Mouse (Mus musculus): ENCODE measurements around the gene Art3. TPM values are rescaled to one million over a fixed set of nuclear protein-coding genes. Genes with fewer than 3 reads are reported as not detected.
A peak's percentile ranks its signal among the peaks of the same experiment; 100 is the strongest.
"Not testable (repeated sequence)": the region's sequence is repeated elsewhere in the genome, so short reads cannot be mapped to it uniquely, and the experiment has no call there.

The Art3 gene
- total RNA-seq, 2 experiments from 2014 or later = 4.8 TPM; not detected in 1

DNA sequence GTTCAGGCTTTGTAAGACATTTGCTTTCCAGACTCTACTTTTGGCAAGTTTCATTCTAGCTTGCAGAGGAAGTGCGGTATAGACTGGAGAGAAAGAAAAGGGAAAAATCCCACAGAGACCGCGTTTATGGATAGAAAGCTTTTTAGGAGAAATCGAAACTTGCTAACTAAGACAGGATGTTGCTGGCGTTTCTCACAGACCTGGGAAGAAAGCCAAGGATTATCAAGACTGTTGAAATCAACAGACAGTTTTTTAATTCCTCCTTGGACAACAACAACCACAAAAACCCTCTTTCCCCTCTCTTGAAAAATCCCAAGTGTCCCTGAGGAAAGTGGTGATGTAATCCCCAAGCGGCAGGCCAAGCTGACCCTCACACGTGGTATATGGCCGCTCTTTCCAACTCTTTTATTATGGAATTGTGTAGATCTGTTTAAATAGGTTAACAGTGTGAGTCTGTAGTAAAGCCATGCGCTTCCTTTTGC lies 773 bp downstream of the Art3 start:
- peak; percentile 57 for ATAC-seq (replicated peaks; ENCODE audit: poor library complexity, severe bottlenecking)

DNA sequence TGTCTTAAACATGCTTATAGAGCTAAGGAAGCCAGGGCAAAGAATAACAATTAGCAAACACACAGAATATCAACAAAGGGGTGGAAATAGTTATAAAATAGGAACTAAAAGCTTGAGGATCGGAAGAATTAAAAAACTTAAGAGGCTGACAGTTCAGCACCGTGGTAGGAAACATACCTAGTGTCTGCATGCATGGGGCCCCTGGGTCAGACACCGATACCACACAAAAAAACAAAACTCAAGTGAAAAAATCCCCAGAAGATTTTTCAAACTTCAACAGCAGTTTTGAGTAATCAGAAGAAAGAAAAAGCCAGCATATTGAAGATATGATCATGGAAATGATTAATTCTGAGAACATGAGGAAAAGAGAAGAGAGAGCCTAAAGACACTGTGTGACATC lies 5.1 kb downstream of the Art3 start:
- ATAC-seq (replicated peaks; ENCODE audit: poor library complexity, severe bottlenecking) = no peak

DNA sequence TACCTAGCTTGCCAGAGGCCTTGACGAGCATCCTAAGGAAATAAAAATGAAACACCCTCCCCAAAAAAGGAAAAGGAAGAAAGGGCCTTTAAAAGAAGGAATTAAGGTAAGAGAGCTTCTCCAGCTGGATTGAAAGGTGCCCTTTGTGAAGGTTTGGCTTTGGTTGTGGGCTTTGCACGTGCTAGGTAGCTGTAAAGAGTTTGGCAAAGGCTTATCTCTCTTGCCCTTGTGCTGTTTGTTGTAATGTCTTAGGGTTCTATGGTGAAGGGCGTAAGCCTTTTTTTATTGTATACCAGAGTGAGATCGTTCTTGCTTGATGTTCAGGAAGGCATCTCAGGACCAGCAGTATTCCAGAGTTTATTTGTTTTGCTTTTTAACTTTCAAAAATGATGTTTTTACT lies 9.0 kb downstream of the Art3 start:
- no peak for ATAC-seq (replicated peaks; ENCODE audit: poor library complexity, severe bottlenecking)

DNA sequence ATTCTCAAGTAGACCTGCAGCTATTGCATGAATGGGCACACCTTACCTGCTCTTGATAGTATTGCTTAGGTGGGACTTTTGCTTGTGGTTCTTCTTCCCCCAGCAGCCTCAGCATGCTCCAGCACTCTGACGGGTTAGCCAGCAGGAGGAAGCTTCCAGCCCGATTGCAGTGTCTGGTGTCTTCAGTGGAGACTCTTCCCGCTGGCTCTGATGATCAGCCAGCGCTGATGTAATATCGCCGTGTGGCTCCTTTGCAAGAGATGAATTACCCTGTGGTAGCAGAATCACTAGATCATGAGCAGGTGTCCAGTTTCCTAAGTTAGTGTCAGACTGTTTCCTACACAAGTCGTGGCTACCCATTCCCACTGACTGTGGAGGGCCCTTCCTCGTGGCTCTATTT lies 13.4 kb downstream of the Art3 start:
- peak; percentile 29 for ATAC-seq (replicated peaks; ENCODE audit: poor library complexity, severe bottlenecking)

DNA sequence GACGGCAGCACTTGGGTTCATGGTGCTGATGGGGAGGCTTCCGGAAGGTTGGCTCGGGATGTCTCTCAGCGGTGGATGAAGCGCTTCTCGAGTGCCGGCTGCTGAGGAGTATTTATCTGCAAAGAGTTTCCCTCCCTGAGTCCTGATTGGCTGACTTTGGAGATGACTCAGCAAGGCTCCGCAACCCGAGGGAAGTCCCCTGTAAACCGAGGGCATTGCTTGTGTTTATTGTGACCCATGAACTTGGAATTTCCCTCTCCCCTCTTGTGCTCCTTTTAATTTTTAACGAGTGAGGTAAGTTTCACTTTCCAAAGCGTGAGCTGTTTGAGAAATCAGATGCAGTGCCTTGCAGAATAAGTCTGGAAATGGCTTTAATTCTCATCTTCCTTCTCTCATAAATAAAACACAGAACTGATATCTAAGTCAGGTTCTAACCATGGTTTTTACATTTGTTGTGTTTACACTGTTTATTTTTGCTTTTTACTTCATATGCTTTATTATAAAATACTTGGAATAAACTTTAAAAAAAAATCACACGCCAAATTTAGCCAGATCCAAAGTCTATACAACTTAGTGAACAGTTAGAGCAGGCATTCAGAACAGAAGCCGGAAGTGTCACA lies 17.3 kb downstream of the Art3 start, which contains the start of gene Cxcl10:
Cxcl10 (minus strand) TSS at position 96 of the 620 bp plus-strand sequence.
- peak; percentile 69 for ATAC-seq (replicated peaks; ENCODE audit: poor library complexity, severe bottlenecking)

DNA sequence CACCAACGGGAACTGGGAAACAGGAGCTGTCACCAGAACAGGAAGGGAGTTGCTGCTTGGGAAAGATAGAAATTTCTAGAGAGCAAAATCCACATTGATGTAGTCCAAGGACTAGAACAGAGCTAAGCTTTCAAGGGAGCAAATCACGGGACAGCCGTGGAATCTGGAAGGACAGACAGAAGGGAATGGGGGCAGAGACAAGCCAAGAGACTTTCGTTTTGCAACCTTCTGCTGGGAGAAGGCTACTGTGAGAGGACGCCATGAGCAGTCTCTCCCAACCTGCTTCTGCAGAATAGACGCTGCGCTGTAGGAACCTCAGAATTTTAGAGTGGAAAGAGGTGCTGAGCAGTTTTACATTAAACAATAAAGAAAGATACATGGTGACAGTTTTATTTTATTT lies 18.1 kb downstream of the Art3 start:
- no peak for ATAC-seq (replicated peaks; ENCODE audit: poor library complexity, severe bottlenecking)

DNA sequence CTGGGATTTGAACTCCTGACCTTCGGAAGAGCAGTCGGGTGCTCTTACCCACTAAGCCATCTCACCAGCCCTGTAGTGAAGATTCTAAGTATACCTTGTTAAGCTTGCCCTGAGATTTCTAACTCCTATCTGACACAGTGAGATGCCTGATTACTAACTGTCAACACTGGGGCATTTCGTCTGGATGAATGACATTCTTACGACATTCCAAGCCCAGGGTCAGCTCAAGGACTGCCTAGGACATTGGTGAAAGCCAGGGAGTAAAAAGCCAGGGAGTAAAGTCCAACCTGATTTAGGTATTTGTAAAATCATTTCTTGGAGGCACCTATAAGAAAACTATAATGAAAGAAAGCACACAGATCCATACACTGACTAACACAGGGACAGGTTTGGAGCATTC lies 21.1 kb downstream of the Art3 start:
- not testable (repeated sequence) for ATAC-seq (replicated peaks; ENCODE audit: poor library complexity, severe bottlenecking)

DNA sequence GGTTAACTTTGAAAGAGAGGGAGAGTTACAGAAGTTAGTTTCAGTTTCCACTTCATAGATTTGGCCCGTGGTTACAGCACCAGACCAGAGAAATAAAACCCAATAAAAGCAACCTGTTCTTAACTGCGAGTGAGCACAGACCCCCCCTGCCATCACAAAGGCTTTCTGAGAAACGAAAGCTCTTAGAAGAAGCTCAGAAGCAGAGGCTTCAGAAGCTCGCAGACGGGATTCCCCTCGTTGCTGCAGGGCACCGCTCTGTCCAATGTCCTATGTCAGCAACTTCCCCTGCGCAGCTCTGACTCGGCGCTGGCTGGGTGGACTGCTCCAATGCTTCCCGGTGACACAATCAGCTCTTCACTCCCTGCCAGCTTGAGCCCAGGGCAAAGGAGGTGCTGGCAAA lies 21.9 kb downstream of the Art3 start:
- ATAC-seq (replicated peaks; ENCODE audit: poor library complexity, severe bottlenecking) = peak; percentile 75

DNA sequence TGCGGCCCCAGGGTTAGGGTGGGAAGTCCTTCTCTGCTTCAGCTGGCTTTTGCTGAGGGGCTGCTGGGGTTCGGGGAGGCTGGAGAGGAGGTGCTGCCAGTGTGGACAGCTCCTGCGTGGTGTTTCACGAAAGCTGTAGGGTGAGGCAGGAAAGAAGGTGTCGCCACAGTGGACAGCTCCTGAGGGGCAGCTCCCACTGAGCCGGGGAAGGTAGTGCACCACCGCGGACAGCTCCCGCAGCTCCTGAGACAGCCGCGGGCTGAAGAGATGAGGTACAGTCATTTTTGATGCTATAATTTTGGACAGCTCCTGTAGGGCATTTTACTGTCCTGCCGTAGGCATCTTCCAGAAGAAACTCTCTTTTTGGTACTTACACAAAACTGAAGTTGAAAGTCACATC lies 26.4 kb downstream of the Art3 start:
- peak; percentile 75 for ATAC-seq (replicated peaks; ENCODE audit: poor library complexity, severe bottlenecking)

GRCm38 (mm10) chr5:92358767-92359455 lies 27.3 kb downstream of the Art3 start:
- ATAC-seq (replicated peaks; ENCODE audit: poor library complexity, severe bottlenecking) = no peak

DNA sequence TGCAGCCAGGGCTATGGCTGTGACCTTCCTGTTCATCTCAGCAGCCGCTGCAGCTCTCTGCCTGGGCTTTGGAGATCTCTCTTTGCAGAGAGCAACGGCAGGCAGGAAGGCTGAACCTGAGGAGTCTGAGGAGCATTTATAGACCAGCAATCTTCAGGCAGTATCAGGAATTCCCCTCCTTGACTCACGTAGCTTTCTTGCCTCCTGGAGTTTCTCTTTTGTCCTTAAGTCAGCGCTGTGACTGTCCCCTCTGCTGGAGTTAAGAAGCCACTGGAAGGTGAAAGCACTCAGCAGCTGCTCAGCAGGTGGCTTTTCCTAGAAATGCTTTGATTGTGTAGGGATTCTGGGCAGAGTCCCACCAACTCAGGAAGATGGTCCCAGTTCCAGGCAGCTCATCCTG lies 31.6 kb downstream of the Art3 start:
- no peak for ATAC-seq (replicated peaks; ENCODE audit: poor library complexity, severe bottlenecking)

DNA sequence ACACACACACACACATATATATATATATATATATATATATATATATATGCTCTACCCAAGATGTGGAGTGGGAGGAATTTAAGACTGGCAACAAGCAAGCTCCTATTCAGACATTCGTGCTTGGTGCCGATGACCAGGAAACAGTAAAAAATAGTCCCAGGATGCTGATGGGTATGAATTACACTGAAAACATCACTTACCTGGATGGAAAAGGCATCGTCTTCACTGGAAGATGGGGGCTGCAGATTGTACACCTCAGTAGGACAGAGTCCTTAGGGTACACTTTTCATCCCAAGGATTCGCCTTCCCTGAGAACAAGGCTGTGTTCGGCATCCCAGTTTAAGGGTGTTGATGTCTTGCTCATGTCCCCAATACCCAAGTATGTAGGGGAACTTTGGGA lies 32.4 kb downstream of the Art3 start:
- no peak for ATAC-seq (replicated peaks; ENCODE audit: poor library complexity, severe bottlenecking)

DNA sequence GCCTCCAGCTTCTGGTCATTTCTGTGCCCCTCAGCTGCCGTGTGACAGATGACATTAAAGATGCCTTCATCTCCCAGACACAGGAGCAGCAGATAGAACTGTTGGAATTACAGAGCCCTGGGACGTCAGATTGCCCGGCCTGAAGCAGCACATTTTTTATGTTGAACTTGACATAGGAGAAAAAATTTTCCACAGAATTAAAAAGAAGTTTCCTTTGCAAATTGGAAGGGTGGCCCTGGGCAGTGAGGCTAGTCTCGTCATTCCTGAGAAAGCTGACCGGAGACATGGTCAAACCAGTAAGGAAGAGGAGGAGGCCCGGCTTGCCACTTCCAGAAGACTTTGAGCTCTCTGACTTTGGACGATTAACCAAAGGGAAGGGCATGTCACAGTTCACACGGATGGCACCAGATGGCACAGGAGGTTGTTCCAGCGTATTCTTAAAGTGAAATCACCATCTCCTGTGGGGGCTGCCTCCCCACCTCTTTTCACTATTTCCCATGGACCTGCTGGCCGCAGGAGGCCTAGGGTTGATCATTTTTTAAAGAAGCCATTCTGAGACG lies 33.6 kb downstream of the Art3 start:
- no peak for ATAC-seq (replicated peaks; ENCODE audit: poor library complexity, severe bottlenecking)

DNA sequence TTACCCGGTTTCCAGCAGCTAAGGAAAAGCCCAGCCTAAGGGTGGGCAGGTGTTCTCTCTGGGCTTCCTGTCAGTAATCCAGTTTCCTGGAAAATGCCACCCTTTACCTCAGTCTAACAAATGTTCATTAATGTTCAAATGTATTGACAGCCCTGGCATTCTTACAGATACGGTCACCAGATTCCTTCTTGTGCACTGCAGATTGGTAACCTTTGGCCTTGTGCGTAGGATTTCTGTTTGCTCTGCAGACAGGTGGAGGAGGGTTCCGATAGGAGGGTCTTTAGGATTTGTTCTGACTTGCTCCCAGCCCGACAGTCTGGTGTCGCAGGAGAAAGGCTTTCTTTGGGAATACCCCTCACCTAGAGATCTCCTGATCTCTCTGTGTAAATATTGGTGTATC lies 34.9 kb downstream of the Art3 start:
- ATAC-seq (replicated peaks; ENCODE audit: poor library complexity, severe bottlenecking) = no peak

GRCm38 (mm10) chr5:92368392-92368791 lies 36.8 kb downstream of the Art3 start:
- peak; percentile 76 for ATAC-seq (replicated peaks; ENCODE audit: poor library complexity, severe bottlenecking)

GRCm38 (mm10) chr5:92369151-92369994 lies 37.7 kb downstream of the Art3 start:
- peak; percentile 74 for ATAC-seq (replicated peaks; ENCODE audit: poor library complexity, severe bottlenecking)

- ATAC-seq (replicated peaks; ENCODE audit: poor library complexity, severe bottlenecking) = no peak
Observed at GRCm38 (mm10) chr5:92370392-92370791, 38.8 kb downstream of the Art3 start.

DNA sequence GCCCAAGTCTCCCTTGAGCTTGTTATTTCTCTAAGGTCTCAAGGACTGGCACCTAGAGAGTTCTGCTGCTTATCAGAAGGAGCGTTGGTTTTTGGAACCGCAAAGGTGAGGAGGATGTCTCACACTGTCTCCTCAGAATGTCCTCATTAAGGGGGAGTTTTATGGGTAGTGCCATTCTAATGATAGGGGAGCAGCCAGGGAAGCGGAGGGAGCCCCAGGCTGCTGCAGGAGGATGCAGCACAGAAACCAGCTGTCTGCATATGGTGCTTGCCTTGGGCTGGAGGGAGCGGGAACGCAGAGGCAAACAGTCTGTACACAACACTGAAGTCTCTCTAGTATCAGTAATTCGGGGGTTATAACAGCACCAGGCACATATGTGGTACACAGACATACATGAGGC lies 39.3 kb downstream of the Art3 start:
- ATAC-seq (replicated peaks; ENCODE audit: poor library complexity, severe bottlenecking) = no peak

- ATAC-seq (replicated peaks; ENCODE audit: poor library complexity, severe bottlenecking) = no peak
Observed at GRCm38 (mm10) chr5:92371361-92371976, 39.8 kb downstream of the Art3 start.

DNA sequence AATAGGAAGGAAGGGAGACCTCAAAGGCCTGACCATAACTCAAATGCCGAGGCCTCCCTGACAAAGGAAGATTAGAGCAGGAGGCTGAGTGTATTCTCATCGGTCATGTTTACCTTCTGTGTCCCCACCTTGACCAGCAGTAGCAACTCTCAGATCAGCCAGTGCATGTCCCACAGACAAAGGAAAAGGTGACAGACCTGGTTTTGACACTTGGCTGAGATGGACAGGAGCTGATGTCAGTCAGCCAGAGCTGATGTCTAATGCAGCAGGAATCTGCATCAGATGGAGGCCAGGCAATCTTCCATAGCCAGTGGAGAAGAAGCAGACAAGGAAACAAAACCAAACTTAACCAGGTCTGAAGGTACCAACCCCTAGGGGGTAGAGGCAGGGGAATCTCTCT lies 41.0 kb downstream of the Art3 start:
- no peak for ATAC-seq (replicated peaks; ENCODE audit: poor library complexity, severe bottlenecking)

All from granulocyte monocyte progenitor cell, adult 5-6 weeks (primary cell).